Mouse (Mus musculus) G1E (cell line): ENCODE measurements around the gene Zfp933. TPM values are rescaled to one million over a fixed set of nuclear protein-coding genes. Genes with fewer than 3 reads are reported as not detected.
"Not testable (repeated sequence)": the region's sequence is repeated elsewhere in the genome, so short reads cannot be mapped to it uniquely, and the experiment has no call there.

Experiments used
- ATAC-seq: 2 replicates; pipeline ENCODE4 v1.8.0; 2016; ENCODE audit warnings: mild to moderate bottlenecking; ENCODE audit not compliant: insufficient number of reproducible peaks, poor library complexity, low FRiP score, severe bottlenecking; ENCODE audit errors: extremely low read depth
- DNase-seq: peaks from one replicate; pipeline ENCODE4 v3.0.0; 2012; ENCODE audit warnings: low spot score
- H3K27me3 ChIP-seq: 2 replicates; pipeline ENCODE4 v1.6.1; 2012; ENCODE audit warnings: mild to moderate bottlenecking, low read length, inconsistent platforms; ENCODE audit not compliant: insufficient read depth
- H3K36me3 ChIP-seq: replicated peaks from 2 replicates; pipeline ENCODE3; 2012; ENCODE audit warnings: mild to moderate bottlenecking, inconsistent platforms
- H3K4me1 ChIP-seq: 2 replicates; pipeline ENCODE4 v1.6.1; 2012; ENCODE audit warnings: low read depth, low read length, inconsistent platforms, mixed read lengths; ENCODE audit not compliant: insufficient read depth
- H3K4me3 ChIP-seq: 2 replicates; pipeline ENCODE4 v1.5.1; 2012; ENCODE audit warnings: low read depth, mild to moderate bottlenecking, inconsistent platforms, low read length, moderate library complexity, mixed read lengths
- H3K9me3 ChIP-seq: replicated peaks from 2 replicates; pipeline ENCODE4 v1.6.1; 2012; ENCODE audit warnings: inconsistent platforms
- CTCF ChIP-seq: IDR thresholded peaks from 2 replicates; pipeline ENCODE4 v1.5.1; 2012; ENCODE audit warnings: low read depth, low read length, inconsistent platforms, mixed read lengths
- GATA1 ChIP-seq: IDR thresholded peaks from 2 replicates; pipeline ENCODE4 v1.6.1; 2012; ENCODE audit warnings: borderline replicate concordance, low read length, inconsistent platforms, mixed read lengths
- GATA2 ChIP-seq: IDR thresholded peaks from 2 replicates; pipeline ENCODE4 v1.6.1; 2012; ENCODE audit warnings: low read depth, low read length, inconsistent platforms, borderline replicate concordance
- POLR2AphosphoS5 ChIP-seq: IDR thresholded peaks from 2 replicates; pipeline ENCODE4 v1.6.1; 2012; ENCODE audit warnings: low read depth, low read length, inconsistent platforms; ENCODE audit not compliant: insufficient replicate concordance
- TAL1 ChIP-seq: conservative IDR thresholded peaks from 2 replicates; pipeline ENCODE4 v1.6.1; 2012; ENCODE audit warnings: low read depth, low read length, inconsistent platforms, mixed read lengths
- polyA plus RNA-seq: library from polyadenylated mRNA; stranded (reverse); fragments of >175 nt; gene quantifications from 2 replicates; pipeline ENCODE4 v1.2.3, GENCODE M21; 2012
- total RNA-seq, 2 experiments: library from RNA; stranded (forward) in 1 of 2; stranded (reverse) in 1 of 2; fragments of 200-1000 nt in 1 of 2; fragments of >200 nt in 1 of 2; fragmentation: Nextera tagmentation in 1 of 2; gene quantifications; 2 replicates each; pipeline ENCODE4 v1.2.3; 2014 to 2017

Gene Zfp933
- total and polyA plus RNA-seq, 3 experiments, result 0.15 to 12.4 (median 10.9) TPM

- DNase-seq (no peak), ATAC-seq (no peak)
- TF ChIP-seq TAL1 (no peak), GATA1 (no peak), GATA2 (no peak), POLR2AphosphoS5 (no peak)
- H3K27me3 ChIP-seq, result no peaks in the 10 kb centered on the region
- H3K4me1 ChIP-seq, result no peaks in the 10 kb centered on the region
- H3K9me3 ChIP-seq, result peaks cover 32% of the 10 kb centered on the region
- H3K36me3 ChIP-seq, result peaks cover 24% of the 10 kb centered on the region
- H3K4me3 ChIP-seq, result no peak overlapping the region
These were observed 23.8 kb downstream of the Zfp933 start for GRCm38 (mm10) chr4:147824389-147824788.

- H3K36me3 ChIP-seq, H3K27me3 ChIP-seq, ATAC-seq: not testable (repeated sequence)
These were observed 26.8 kb downstream of the Zfp933 start for GRCm38 (mm10) chr4:147821414-147821813.

DNA sequence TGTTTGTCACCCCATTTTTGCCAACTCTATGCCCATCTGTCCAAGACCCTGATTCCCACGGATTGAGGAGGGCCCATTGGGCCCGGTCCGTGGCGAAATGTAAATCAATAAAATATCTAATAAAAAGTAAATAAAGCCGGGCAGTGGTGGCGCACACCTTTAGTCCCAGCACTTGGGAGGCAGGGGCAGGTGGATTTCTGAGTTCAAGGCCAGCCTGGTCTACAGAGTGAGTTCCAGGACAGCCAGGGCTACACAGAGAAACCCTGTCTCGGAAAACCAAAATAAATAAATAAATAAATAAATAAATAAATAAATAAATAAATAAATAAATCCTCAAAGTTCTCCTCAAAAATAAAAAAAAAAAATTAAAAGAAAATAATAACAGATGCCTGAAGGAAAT lies 28.5 kb downstream of the Zfp933 start:
- not testable (repeated sequence) for H3K4me3 ChIP-seq, H3K36me3 ChIP-seq, ATAC-seq, H3K27me3 ChIP-seq, H3K4me1 ChIP-seq, DNase-seq
- H3K9me3 ChIP-seq, result peaks cover 21% of the 10 kb centered on the region

More at GRCm38 (mm10) chr4:147821414-147821813, 26.8 kb downstream of the Zfp933 start:
- H3K9me3 ChIP-seq, result peaks cover 32% of the 10 kb centered on the region
- not testable (repeated sequence) for DNase-seq, H3K4me1 ChIP-seq, H3K4me3 ChIP-seq

DNA sequence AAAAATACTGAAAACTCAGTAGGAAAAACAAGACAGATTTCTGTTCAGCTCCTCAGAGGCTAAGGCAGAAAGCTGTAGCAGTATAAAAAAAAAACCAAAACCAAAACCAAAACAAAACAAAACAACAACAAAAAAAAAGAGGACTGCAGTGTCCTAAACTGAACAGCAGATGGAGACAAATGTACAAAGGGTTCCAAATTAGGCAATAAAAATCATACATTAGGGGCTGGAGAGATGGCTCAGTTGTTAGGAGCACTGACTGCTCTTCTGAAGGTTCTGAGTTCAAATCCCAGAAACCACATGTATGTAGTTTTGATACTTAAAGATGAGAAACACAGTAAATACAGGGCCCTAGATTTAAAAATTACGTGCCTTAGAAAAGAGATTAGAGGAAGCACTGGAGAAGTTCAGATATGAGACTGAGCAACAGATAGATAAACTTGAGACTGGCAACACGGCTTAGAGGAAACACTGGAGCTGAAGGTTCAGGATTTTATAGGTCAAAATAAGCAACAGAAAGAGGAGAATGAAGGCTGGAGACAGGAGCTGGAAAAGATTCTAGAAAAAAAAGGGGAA lies 33.5 kb downstream of the Zfp933 start:
- H3K36me3 ChIP-seq, result no peaks in the 10 kb centered on the region
- DNase-seq (no peak), ATAC-seq (no peak)
- H3K9me3 ChIP-seq, result peaks cover 3% of the 10 kb centered on the region; the same call in 1 of the 2 replicates
- TF ChIP-seq CTCF, result 0 out of 2 replicates have a peak, but pooled peaks have one; percentile 6
- TF ChIP-seq TAL1, result no peak
- no peak overlapping the region for H3K4me3 ChIP-seq
- H3K4me1 ChIP-seq, result peaks cover 2% of the 10 kb centered on the region; the same call in 1 of the 2 replicates
- H3K27me3 ChIP-seq, result no peaks in the 10 kb centered on the region

- H3K4me1 ChIP-seq, result peaks cover 2% of the 10 kb centered on the region; the same call in 1 of the 2 replicates
- H3K4me3 ChIP-seq, result no peak overlapping the region
- H3K9me3 ChIP-seq, result peaks cover 9% of the 10 kb centered on the region
- ATAC-seq (no peak), DNase-seq (no peak)
- TF ChIP-seq POLR2AphosphoS5 (no peak), GATA2 (no peak), GATA1 (no peak), CTCF (no peak), TAL1 (no peak)
- no peaks in the 10 kb centered on the region for H3K27me3 ChIP-seq
- H3K36me3 ChIP-seq, result no peaks in the 10 kb centered on the region
These were observed 34.9 kb downstream of the Zfp933 start for GRCm38 (mm10) chr4:147813249-147813765.

DNA sequence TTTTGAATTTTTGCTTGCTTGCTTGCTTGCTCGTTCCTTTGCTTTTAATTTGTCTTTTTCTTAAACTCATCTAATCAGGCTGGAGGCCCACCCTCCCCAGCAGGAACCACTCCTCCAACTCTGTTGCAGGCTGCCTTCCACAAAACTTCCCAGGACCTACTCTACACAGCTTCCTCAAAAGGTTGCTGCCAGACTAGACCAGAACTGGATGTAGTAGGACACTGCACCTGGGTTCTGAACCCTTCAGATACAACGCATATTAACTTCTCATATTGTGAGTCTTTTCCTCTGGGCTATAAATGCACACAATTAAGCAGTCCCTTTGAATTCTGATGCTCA lies 38.2 kb downstream of the Zfp933 start:
- not testable (repeated sequence) for DNase-seq, H3K36me3 ChIP-seq, H3K4me1 ChIP-seq, ATAC-seq, H3K4me3 ChIP-seq, H3K9me3 ChIP-seq, H3K27me3 ChIP-seq

DNA sequence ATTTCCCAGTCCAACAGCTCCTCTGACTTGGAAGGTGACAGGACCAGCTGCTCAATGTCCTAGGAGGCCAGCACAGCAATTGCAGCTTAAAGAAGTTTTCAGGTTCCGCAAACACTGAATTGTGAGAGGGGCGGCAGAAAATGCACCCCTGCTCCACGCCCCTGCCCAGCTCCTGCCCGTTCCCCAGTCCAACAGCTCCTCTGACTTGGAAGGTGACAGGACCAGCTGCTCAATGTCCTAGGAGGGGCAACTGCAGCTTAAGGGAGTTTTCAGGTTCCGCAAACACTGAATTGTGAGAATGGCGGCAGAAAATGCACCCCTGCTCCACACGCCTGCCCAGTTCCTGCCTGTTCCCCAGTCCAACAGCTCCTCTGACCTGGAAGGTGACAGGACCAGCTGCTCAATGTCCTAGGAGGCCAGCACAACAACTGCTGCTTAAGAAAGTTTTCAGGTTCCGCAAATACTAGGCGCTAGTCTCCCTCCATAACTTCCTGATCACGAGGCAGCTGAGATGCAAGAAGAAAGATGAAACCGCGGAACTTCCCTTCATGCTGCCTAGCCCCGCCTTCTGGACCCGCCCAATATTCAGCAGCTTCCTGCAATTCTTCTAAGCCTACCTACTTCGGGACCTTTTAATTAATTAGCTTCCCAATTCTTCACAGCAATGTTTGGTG lies 38.7 kb downstream of the Zfp933 start, which contains the start of gene Zfp984:
Zfp984 (minus strand) TSS at position 497 of the 674 bp plus-strand sequence.
- H3K27me3 ChIP-seq, H3K4me1 ChIP-seq, H3K36me3 ChIP-seq, DNase-seq, H3K9me3 ChIP-seq: not testable (repeated sequence)
- H3K4me3 ChIP-seq, result peak within 1 kb of the TSS; percentile 69
- ATAC-seq, result peak; percentile 74; the same call in 1 of the 2 replicates

DNA sequence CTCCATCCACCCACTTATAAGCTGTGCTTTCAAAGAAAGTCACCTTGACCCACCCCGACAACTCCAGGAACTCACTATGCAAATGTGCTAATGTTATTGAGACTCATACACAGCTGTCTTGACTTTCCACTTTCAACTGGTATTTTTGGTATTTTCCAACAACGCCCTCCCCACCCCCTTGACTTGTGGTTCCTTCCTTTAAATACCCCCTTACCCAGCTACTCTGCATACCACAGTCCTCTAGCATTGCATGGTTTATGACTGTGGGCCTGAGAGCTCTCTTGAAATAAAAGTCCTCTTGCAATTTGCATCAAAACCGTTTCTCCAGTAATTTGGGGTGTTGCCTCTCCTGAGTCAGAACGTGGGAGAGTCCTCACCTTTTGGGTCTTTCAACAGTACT lies 39.7 kb downstream of the Zfp933 start:
- not testable (repeated sequence) for H3K4me1 ChIP-seq, DNase-seq, H3K36me3 ChIP-seq, H3K9me3 ChIP-seq, H3K27me3 ChIP-seq, ATAC-seq, H3K4me3 ChIP-seq

GRCm38 (mm10) chr4:147795308-147795707 lies 52.9 kb downstream of the Zfp933 start:
- ATAC-seq, result peak; percentile 19; the same call in 1 of the 2 replicates
- H3K36me3 ChIP-seq, H3K4me1 ChIP-seq: not testable (repeated sequence)

GRCm38 (mm10) chr4:147794026-147794665 lies 54.0 kb downstream of the Zfp933 start:
- not testable (repeated sequence) for ATAC-seq, H3K36me3 ChIP-seq, DNase-seq, H3K4me1 ChIP-seq, H3K9me3 ChIP-seq, H3K4me3 ChIP-seq, H3K27me3 ChIP-seq

More at GRCm38 (mm10) chr4:147795308-147795707, 52.9 kb downstream of the Zfp933 start:
- not testable (repeated sequence) for DNase-seq, H3K27me3 ChIP-seq, H3K9me3 ChIP-seq, H3K4me3 ChIP-seq
